Mouse (Mus musculus): ENCODE results near the gene Rtbdn.
A peak's percentile ranks its signal among the peaks of the same experiment; 100 is the strongest.

The Rtbdn gene

GRCm38 (mm10) chr8:84956768-84957167 is 10.0 kb downstream of the Rtbdn start:
- DNase-seq (ENCODE audit: low read depth, low spot score): peak; percentile 78

GRCm38 (mm10) chr8:84959811-84960210 is 13.0 kb downstream of the Rtbdn start:
- DNase-seq (ENCODE audit: low read depth, low spot score): no peak

- no peak for DNase-seq (ENCODE audit: low read depth, low spot score)
These were observed 17.2 kb downstream of the Rtbdn start for GRCm38 (mm10) chr8:84963952-84964351.

GRCm38 (mm10) chr8:84965731-84966291 is 19.0 kb downstream of the Rtbdn start:
- DNase-seq (ENCODE audit: low read depth, low spot score): no peak

GRCm38 (mm10) chr8:84966603-84967002 is 19.8 kb downstream of the Rtbdn start:
- no peak for DNase-seq (ENCODE audit: low read depth, low spot score)

- DNase-seq (ENCODE audit: low read depth, low spot score): no peak
These were observed 20.9 kb downstream of the Rtbdn start for GRCm38 (mm10) chr8:84967532-84968304.

GRCm38 (mm10) chr8:84968650-84969049 is 21.9 kb downstream of the Rtbdn start:
- DNase-seq (ENCODE audit: low read depth, low spot score): no peak

GRCm38 (mm10) chr8:84969241-84970134 is 22.7 kb downstream of the Rtbdn start, which contains the start of the genes Gm49661, Prdx2 and Rnaseh2a:
Gene Gm49661 (minus strand): TSS chr8:84969433.
Gene Prdx2 (plus strand): TSS chr8:84969587.
Gene Rnaseh2a (minus strand): TSS chr8:84969767.
- DNase-seq (ENCODE audit: low read depth, low spot score): no peak

GRCm38 (mm10) chr8:84970135-84970790 is 23.5 kb downstream of the Rtbdn start:
- no peak for DNase-seq (ENCODE audit: low read depth, low spot score)

- DNase-seq (ENCODE audit: low read depth, low spot score): no peak
These were observed 24.1 kb downstream of the Rtbdn start for GRCm38 (mm10) chr8:84970913-84971312.

GRCm38 (mm10) chr8:84973079-84973478 is 26.3 kb downstream of the Rtbdn start:
- DNase-seq (ENCODE audit: low read depth, low spot score): no peak

- DNase-seq (ENCODE audit: low read depth, low spot score): no peak
These were observed 27.2 kb downstream of the Rtbdn start for GRCm38 (mm10) chr8:84973803-84974542.

GRCm38 (mm10) chr8:84974543-84975142 is 27.9 kb downstream of the Rtbdn start:
- DNase-seq (ENCODE audit: low read depth, low spot score): no peak

GRCm38 (mm10) chr8:84975434-84975833 is 28.6 kb downstream of the Rtbdn start:
- DNase-seq (ENCODE audit: low read depth, low spot score): no peak

GRCm38 (mm10) chr8:84976031-84976762 is 29.4 kb downstream of the Rtbdn start:
- peak; percentile 87 for DNase-seq (ENCODE audit: low read depth, low spot score)

GRCm38 (mm10) chr8:84976763-84977434 is 30.1 kb downstream of the Rtbdn start:
- DNase-seq (ENCODE audit: low read depth, low spot score): no peak

GRCm38 (mm10) chr8:84977435-84978247 is 30.9 kb downstream of the Rtbdn start:
- no peak for DNase-seq (ENCODE audit: low read depth, low spot score)

GRCm38 (mm10) chr8:84978248-84978940 is 31.6 kb downstream of the Rtbdn start, which contains the start of gene Junb:
Gene Junb (minus strand): TSS chr8:84978718.
- DNase-seq (ENCODE audit: low read depth, low spot score): peak; percentile 89

All from retina, postnatal 7 days (tissue).